Mouse (Mus musculus): ENCODE results near the gene Rps11. TPM values are rescaled to one million over a fixed set of nuclear protein-coding genes. Genes with fewer than 3 reads are reported as not detected.

Gene Rps11
- total RNA-seq, 1 experiment from 2014 or later: 1,649 TPM

DNA sequence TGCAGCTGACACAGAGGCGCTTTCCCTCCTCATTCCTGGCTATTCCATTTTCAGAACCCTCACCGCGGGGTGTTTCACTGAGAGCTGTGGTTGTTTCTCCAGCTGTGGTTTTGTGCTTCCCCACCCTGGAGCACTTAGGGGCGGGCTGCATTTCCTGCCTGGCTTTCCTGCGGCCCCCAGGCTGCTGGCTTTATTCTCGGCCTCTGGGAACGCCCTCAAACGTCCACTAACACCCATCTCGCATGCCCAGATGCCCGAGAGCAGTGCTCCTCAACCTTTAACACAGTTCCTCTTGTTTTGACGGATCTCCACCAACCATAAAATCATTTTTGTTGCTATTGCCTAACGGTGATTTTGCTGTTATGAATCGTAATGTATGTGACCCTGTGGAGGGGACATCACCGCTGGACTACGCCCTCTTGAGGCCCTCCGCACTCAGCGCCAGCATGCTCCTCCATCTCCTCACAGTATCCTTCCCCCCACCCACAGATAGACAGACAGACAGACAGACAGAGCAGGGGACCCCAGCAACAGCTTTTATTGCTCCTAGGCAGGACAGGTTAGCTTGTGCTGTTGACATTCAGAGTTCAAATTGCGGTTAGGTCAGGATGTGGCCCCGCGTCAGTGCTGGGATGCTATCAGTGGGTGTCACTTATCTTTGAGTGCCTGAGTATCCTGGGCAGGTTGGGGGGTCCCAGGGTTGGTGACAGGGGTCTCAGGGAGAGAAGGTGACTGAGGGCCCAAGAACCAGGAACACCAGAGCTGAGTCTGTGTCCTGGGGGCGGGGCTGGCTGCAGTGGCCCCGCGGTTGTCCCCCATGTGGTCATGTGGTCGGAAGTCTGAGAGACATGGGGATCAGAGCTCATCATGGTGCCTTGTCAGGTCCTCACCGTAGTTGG is 41.6 kb downstream of the Rps11 start:
- ATAC-seq (replicated peaks in 1 of 2; ENCODE audit: insufficient read depth in 1 of 2, low FRiP score in 2 of 2, low TSS enrichment in 1 of 2, low read depth in 1 of 2, poor library complexity in 2 of 2, severe bottlenecking in 2 of 2): peak; percentile 62 to 63

- no peak for ATAC-seq (replicated peaks in 1 of 2; ENCODE audit: insufficient read depth in 1 of 2, low FRiP score in 2 of 2, low TSS enrichment in 1 of 2, low read depth in 1 of 2, poor library complexity in 2 of 2, severe bottlenecking in 2 of 2)
Observed at GRCm38 (mm10) chr7:45081016-45081415, 43.2 kb downstream of the Rps11 start.

DNA sequence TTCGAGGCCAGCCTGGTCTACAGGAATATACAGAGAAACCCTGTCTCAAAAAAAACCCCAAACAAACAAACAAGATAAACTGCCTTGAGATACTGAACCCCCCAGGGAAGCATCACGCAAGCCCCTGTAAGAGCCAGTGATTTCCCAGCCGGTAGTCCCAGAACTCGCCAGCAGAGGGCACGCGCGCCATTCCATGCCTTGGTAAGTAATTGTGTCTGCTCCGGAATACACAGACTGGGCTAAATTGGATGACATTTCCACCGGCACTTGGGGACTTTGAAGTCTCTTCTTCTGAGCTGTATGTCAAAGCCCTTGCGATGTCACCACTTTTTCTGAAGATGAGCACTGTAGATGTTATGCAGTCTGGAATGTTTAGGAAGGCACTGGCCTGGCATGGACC is 44.4 kb downstream of the Rps11 start:
- peak; percentile 46 to 50; a peak in 2 of 4 replicates for ATAC-seq (replicated peaks in 1 of 2; ENCODE audit: insufficient read depth in 1 of 2, low FRiP score in 2 of 2, low TSS enrichment in 1 of 2, low read depth in 1 of 2, poor library complexity in 2 of 2, severe bottlenecking in 2 of 2)

GRCm38 (mm10) chr7:45078513-45078912 is 45.7 kb downstream of the Rps11 start:
- no peak for ATAC-seq (replicated peaks in 1 of 2; ENCODE audit: insufficient read depth in 1 of 2, low FRiP score in 2 of 2, low TSS enrichment in 1 of 2, low read depth in 1 of 2, poor library complexity in 2 of 2, severe bottlenecking in 2 of 2)

GRCm38 (mm10) chr7:45077829-45078228 is 46.4 kb downstream of the Rps11 start:
- no peak for ATAC-seq (replicated peaks in 1 of 2; ENCODE audit: insufficient read depth in 1 of 2, low FRiP score in 2 of 2, low TSS enrichment in 1 of 2, low read depth in 1 of 2, poor library complexity in 2 of 2, severe bottlenecking in 2 of 2)

DNA sequence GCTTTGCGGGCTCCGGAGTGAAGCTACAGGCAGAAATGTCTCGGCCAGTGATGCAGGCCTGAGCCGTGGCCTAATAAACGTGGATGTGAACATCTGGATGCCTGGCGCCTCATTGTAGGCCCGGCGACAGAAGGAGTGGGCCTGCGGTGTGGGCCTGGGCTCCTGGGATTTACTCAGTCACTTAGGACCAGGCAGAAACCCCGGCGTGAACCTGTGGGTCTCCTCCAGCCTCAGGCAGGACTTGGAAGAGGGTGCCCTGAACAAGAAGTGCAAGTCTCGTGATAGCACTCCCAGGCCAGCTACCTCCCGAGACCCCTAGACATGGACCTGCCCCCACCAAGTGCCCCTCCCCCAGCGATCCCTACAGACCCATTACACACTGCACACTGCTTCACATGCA is 46.9 kb downstream of the Rps11 start:
- ATAC-seq (replicated peaks in 1 of 2; ENCODE audit: insufficient read depth in 1 of 2, low FRiP score in 2 of 2, low TSS enrichment in 1 of 2, low read depth in 1 of 2, poor library complexity in 2 of 2, severe bottlenecking in 2 of 2): no peak

GRCm38 (mm10) chr7:45076501-45076900 is 47.7 kb downstream of the Rps11 start:
- no peak for ATAC-seq (replicated peaks in 1 of 2; ENCODE audit: insufficient read depth in 1 of 2, low FRiP score in 2 of 2, low TSS enrichment in 1 of 2, low read depth in 1 of 2, poor library complexity in 2 of 2, severe bottlenecking in 2 of 2)

DNA sequence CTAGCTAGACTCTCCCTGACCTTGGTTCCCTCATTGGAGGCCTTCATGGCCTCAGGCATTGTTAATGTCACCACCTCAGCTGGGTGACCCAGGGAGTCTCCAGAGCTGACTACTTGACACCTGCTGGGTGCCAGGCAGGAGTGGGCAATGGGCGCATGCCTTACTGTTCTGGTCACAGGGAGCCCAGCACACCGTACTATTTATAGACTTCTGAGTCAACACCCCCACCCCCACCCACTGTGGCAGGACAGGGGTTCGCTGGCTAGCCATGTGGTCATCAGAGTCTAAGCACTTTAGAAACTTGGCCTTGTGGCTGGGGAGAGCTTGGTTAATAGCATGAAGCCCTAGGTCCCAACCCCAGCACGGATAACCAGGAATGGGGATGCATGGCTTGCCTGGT is 48.8 kb downstream of the Rps11 start:
- no peak for ATAC-seq (replicated peaks in 1 of 2; ENCODE audit: insufficient read depth in 1 of 2, low FRiP score in 2 of 2, low TSS enrichment in 1 of 2, low read depth in 1 of 2, poor library complexity in 2 of 2, severe bottlenecking in 2 of 2)

DNA sequence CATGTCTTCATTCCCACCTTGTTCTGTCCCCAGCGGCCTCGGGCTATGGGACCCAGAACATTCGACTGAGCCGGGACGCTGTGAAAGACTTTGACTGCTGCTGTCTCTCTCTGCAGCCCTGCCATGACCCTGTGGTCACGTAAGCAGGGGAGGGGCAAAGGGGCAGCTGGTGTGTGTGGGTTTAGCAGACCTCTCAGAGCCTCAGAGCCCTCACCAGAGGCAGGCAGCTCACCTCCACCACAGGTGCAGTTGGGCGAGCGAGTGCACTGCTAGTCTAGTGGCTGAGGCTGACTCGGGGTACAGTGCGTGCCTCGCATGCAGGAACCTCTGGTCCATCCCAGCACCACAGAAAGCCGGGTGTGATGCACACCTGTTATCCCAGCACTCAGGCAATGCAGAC is 50.3 kb downstream of the Rps11 start:
- no peak for ATAC-seq (replicated peaks in 1 of 2; ENCODE audit: insufficient read depth in 1 of 2, low FRiP score in 2 of 2, low TSS enrichment in 1 of 2, low read depth in 1 of 2, poor library complexity in 2 of 2, severe bottlenecking in 2 of 2)

- no peak for ATAC-seq (replicated peaks in 1 of 2; ENCODE audit: insufficient read depth in 1 of 2, low FRiP score in 2 of 2, low TSS enrichment in 1 of 2, low read depth in 1 of 2, poor library complexity in 2 of 2, severe bottlenecking in 2 of 2)
Observed at GRCm38 (mm10) chr7:45073171-45073707, 51.0 kb downstream of the Rps11 start.

Other genes starting within 250 kb of the Rps11 start
- 6.7 and 11.8 TPM in 2 replicates for gene Med25, start 231.7 kb downstream of the Rps11 start, total RNA-seq (2017)
- 33.3 and 39.8 TPM in 2 replicates for gene Fuz, start 228.4 kb downstream of the Rps11 start, total RNA-seq (2017)
- 12.4 and 25.5 TPM in 2 replicates for gene Ap2a1, start 194.9 kb downstream of the Rps11 start, total RNA-seq (2017)
- gene Tsks, start 181.2 kb downstream of the Rps11 start, total RNA-seq (2017): not detected in 2 replicates
- 0.20 TPM in 1 of 2 replicates, not detected in the other for gene Cpt1c, start 149.6 kb downstream of the Rps11 start, total RNA-seq (2017)
- gene Prmt1, start 137.9 kb downstream of the Rps11 start, total RNA-seq (2017): 156 and 185 TPM in 2 replicates
- gene Irf3, start 126.8 kb downstream of the Rps11 start, total RNA-seq (2017): 75.7 and 137 TPM in 2 replicates
- gene Bcl2l12, start 125.7 kb downstream of the Rps11 start, total RNA-seq (2017): 19.8 and 35.1 TPM in 2 replicates
- 11.3 and 13.8 TPM in 2 replicates for gene Scaf1, start 108.1 kb downstream of the Rps11 start, total RNA-seq (2017)
- 1.9 and 9.0 TPM in 2 replicates for gene Rras, start 106.5 kb downstream of the Rps11 start, total RNA-seq (2017)
- 3.9 and 4.6 TPM in 2 replicates for gene Prr12, start 71.6 kb downstream of the Rps11 start, total RNA-seq (2017)
- 56.2 and 72.8 TPM in 2 replicates for gene Nosip, start 62.0 kb downstream of the Rps11 start, total RNA-seq (2017)
- gene Prrg2, start 61.8 kb downstream of the Rps11 start, total RNA-seq (2017): 6.6 and 6.7 TPM in 2 replicates
- 41.8 and 52.6 TPM in 2 replicates for gene Rcn3, start 32.2 kb downstream of the Rps11 start, total RNA-seq (2017)
- gene Fcgrt, start 20.6 kb downstream of the Rps11 start, total RNA-seq (2017): 15.3 and 23.1 TPM in 2 replicates
- gene Rpl13a, start 4.3 kb upstream of the Rps11 start, total RNA-seq (2017): 3,499 and 4,043 TPM in 2 replicates
- gene Gm45713, start 11.8 kb upstream of the Rps11 start, total RNA-seq (2017): 0.35 and 0.56 TPM in 2 replicates
- gene Flt3l, start 12.0 kb upstream of the Rps11 start, total RNA-seq (2017): 15.7 and 18.9 TPM in 2 replicates
- 38.0 and 60.7 TPM in 2 replicates for gene Pih1d1, start 29.9 kb upstream of the Rps11 start, total RNA-seq (2017)
- 25.0 and 32.6 TPM in 2 replicates for gene Aldh16a1, start 30.1 kb upstream of the Rps11 start, total RNA-seq (2017)
- 1.0 TPM in 1 of 2 replicates, not detected in the other for gene Slc17a7, start 39.5 kb upstream of the Rps11 start, total RNA-seq (2017)
- not detected in 2 replicates for gene Gfy, start 55.1 kb upstream of the Rps11 start, total RNA-seq (2017)
- gene Pth2, start 56.6 kb upstream of the Rps11 start, total RNA-seq (2017): not detected in 2 replicates
- 0.60 and 0.75 TPM in 2 replicates for gene Ccdc155, start 80.5 kb upstream of the Rps11 start, total RNA-seq (2017)
- gene Dkkl1, start 87.7 kb upstream of the Rps11 start, total RNA-seq (2017): 37.0 TPM in 2 replicates
- 5.1 and 9.9 TPM in 2 replicates for gene Tead2, start 91.3 kb upstream of the Rps11 start, total RNA-seq (2017)
- gene Cd37, start 114.7 kb upstream of the Rps11 start, total RNA-seq (2017): 76.4 and 103 TPM in 2 replicates
- not detected in 2 replicates for gene Slc6a16, start 116.6 kb upstream of the Rps11 start, total RNA-seq (2017)
- gene Slc6a21, start 153.1 kb upstream of the Rps11 start, total RNA-seq (2017): 0.19 TPM in 1 of 2 replicates, not detected in the other
- 3.2 and 10.8 TPM in 2 replicates for gene Trpm4, start 209.3 kb upstream of the Rps11 start, total RNA-seq (2017)
- gene Hrc, start 210.9 kb upstream of the Rps11 start, total RNA-seq (2017): not detected in 2 replicates
- gene Ppfia3, start 242.6 kb upstream of the Rps11 start, total RNA-seq (2017): not detected in 2 replicates
- gene Lin7b, start 246.1 kb upstream of the Rps11 start, total RNA-seq (2017): 3.2 TPM in 1 of 2 replicates, not detected in the other